Mouse (Mus musculus) thymus, adult 2 months (tissue): Measurements from ENCODE around the gene D930007J09Rik. TPM values are rescaled to one million over a fixed set of nuclear protein-coding genes. Genes with fewer than 3 reads are reported as not detected.
A peak's percentile ranks its signal among the peaks of the same experiment; 100 is the strongest.

ENCODE experiments used
- DNase-seq: peaks from one replicate; pipeline ENCODE4 v3.0.0; 2021
- H3K27ac ChIP-seq: fragments of 200-500 bp; 2 replicates; pipeline ENCODE4 v1.5.1; 2012; ENCODE audit warnings: low read length, control low read depth; ENCODE audit not compliant: control insufficient read depth, insufficient read depth
- H3K27me3 ChIP-seq: fragments of 200-500 bp; 2 replicates; pipeline ENCODE4 v1.6.1; 2012; ENCODE audit warnings: mild to moderate bottlenecking, low read length, moderate library complexity, mixed read lengths; ENCODE audit not compliant: control insufficient read depth, insufficient read depth
- H3K36me3 ChIP-seq: fragments of 200-500 bp; 2 replicates; pipeline ENCODE4 v1.6.1; 2012; ENCODE audit warnings: mild to moderate bottlenecking, low read length, moderate library complexity; ENCODE audit not compliant: control insufficient read depth, insufficient read depth
- H3K4me1 ChIP-seq: fragments of 200-500 bp; replicated peaks from 2 replicates; pipeline ENCODE4 v1.6.1; 2012; ENCODE audit warnings: low read length; ENCODE audit not compliant: control insufficient read depth, insufficient read depth
- H3K4me3 ChIP-seq: fragments of 200-500 bp; 2 replicates; pipeline ENCODE4 v1.5.1; 2012; ENCODE audit warnings: mild to moderate bottlenecking, low read length, control low read depth, moderate library complexity; ENCODE audit not compliant: control insufficient read depth, insufficient read depth
- CTCF ChIP-seq: fragments of 200-500 bp; IDR thresholded peaks from 2 replicates; pipeline ENCODE4 v1.5.1; 2012; ENCODE audit warnings: mild to moderate bottlenecking, control low read depth, low read length, moderate library complexity, borderline replicate concordance; ENCODE audit not compliant: control insufficient read depth, poor library complexity, insufficient read depth; ENCODE audit errors: extremely low read depth
- POLR2A ChIP-seq: fragments of 200-500 bp; IDR thresholded peaks from 2 replicates; pipeline ENCODE4 v1.6.1; 2012; ENCODE audit warnings: mild to moderate bottlenecking, low read length, control low read depth, moderate library complexity; ENCODE audit not compliant: control insufficient read depth, poor library complexity, insufficient read depth; ENCODE audit errors: extremely low read depth
- WGBS: fragments of 180-500 bp; shearing (Covaris S2); methylation state at CpG from one replicate; pipeline ENCODE4 v1.1.7; 2018; 5-methylcytosine and 5-hydroxymethylcytosine counted together
- polyA plus RNA-seq: library from polyadenylated mRNA; depleted of rRNA; stranded (reverse); fragments of >200 nt; gene quantifications from 2 replicates; pipeline ENCODE4 v1.2.3, GENCODE M21; 2012; rRNA removed

Gene D930007J09Rik
- not detected in 2 replicates for polyA plus RNA-seq

DNA sequence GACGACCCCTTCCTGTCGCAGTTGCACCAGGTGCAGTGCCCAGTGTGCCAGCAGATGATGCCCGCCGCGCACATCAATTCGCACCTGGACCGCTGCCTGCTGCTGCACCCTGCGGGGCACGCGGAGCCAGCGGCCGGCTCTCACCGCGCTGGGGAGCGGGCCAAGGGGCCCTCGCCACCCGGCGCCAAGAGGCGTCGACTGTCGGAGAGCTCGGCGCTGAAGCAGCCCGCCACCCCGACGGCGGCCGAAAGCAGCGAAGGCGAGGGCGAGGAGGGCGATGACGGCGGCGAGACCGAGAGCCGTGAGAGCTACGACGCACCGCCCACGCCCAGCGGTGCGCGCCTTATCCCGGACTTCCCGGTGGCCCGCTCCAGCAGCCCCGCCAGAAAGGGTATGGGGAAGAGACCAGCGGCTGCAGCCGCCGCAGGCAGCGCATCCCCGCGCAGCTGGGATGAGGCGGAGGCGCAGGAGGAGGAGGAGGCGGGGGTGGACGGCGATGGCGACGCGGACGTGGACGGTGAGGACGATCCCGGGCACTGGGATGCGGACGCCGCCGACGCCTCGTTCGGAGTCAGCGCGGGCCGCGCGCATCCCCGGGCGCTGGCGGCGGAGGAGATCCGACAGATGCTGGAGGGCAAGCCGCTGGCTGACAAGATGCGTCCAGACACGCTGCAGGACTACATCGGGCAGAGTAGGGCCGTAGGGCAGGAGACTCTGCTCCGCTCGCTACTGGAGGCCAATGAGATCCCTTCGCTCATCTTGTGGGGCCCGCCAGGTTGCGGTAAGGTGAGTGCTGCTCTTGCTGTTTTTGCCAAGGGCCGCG lies at the start of gene D930007J09Rik:
TSS of gene D930007J09Rik (minus strand) at position 591 of the 823 bp plus-strand sequence.
- under 1% methylated on average over 95 of the region's 95 CpGs for WGBS
- Histone ChIP-seq H3K27me3 (no peaks in the 10 kb centered on the region), H3K27ac (no peak within 1 kb of the TSS), H3K36me3 (peaks cover 11% of the 10 kb centered on the region), H3K4me1 (peaks cover 7% of the 10 kb centered on the region), H3K4me3 (peak within 1 kb of the TSS; percentile 66)
- TF ChIP-seq POLR2A (no peak), CTCF (no peak)
- DNase-seq, result no peak

DNA sequence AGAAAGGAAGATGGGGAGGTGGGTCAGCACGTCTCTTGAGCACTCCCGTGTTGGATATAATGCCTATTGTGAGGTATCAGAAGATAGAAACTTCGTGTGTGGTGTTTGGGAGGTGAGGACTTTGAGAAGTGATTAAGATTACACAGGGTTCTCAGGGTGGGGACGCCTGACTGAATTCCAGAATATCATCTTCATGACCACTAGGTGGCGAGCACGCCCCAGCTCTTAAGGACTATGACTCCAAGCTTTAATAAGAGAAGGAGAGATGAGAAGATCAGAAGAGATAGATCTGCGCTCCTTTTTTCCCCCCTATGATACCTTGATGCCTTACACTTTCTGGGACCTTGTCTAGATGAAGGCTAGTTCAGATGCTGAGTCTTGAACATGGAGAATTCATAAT lies 49.3 kb upstream of the D930007J09Rik start:
- TF ChIP-seq POLR2A, result no peak
- no peak for TF ChIP-seq CTCF
- Histone ChIP-seq H3K4me1 (peaks cover 6% of the 10 kb centered on the region; the same call in 1 of the 2 replicates), H3K36me3 (no peaks in the 10 kb centered on the region), H3K27me3 (no peaks in the 10 kb centered on the region), H3K4me3 (no peak overlapping the region), H3K27ac (no peak overlapping the region)
- peak; percentile 38 for DNase-seq
- 8% methylated on average over 7 of the region's 7 CpGs for whole genome bisulfite sequencing

DNA sequence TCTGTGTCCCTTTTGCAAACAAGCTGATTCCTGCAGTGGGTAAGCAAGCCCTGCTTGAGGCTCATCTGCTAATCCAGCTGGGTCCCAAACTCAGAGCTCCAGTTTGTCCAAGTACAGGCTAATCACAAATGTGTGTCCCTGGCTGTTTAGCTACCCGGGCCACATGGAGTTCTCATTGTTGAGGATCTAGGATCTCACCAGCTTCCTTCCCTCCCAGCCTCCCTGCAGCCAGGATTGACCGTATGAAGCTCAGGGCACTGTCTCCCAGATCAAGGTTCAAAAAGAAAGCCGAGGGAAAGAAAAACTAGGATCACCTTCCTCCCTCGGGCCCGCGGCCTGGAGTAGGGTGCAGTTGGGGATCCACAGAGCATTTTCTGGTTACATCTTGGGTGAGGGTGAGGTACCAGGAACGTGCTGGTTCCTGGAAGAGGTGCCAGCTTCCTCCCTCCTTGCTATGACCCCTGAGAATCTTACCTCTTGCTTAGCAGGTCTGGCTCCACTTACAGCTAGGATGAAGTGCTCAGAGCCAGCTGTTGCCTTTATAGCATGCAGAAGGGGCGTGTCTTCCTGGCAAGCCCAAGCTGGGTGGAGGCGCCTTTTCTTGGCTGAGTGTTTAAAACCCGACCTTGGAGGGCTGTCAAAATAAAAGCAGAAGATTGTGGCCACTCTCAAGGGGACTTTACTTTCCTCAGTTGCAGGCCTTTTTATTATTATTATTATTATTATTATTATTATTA lies 48.2 kb upstream of the D930007J09Rik start, which contains the start of gene Serpinb1a:
TSS of gene Serpinb1a (minus strand) at position 518 of the 737 bp plus-strand sequence.
- Histone ChIP-seq H3K27me3 (no peaks in the 10 kb centered on the region), H3K36me3 (no peaks in the 10 kb centered on the region), H3K27ac (no peak within 1 kb of the TSS), H3K4me3 (no peak within 1 kb of the TSS), H3K4me1 (peaks cover 6% of the 10 kb centered on the region; the same call in 1 of the 2 replicates)
- TF ChIP-seq CTCF (no peak), POLR2A (no peak)
- 15% methylated on average over 10 of the region's 10 CpGs for WGBS
- no peak for DNase-seq

DNA sequence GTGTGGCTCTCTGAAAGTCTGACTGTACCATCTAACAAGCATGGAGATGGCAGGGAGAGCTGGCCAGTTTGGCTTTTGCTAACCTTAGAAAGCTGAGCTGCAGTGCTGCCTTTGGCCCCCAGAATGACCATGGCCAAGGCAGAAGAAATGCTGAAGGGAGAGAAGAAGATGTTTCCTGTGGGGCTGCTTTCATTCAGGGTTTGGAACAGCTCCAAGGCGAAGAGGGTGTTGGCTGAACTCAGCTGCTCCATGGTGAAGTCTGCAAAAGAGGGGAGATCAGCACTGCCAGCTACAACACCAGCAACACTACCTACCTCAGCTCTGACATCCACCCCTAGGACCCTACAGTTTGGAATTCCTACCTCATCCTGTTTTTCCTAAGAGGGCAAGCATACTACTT lies 47.5 kb upstream of the D930007J09Rik start:
- no peak for DNase-seq
- 26% methylated on average over 1 of the region's 1 CpGs for WGBS

DNA sequence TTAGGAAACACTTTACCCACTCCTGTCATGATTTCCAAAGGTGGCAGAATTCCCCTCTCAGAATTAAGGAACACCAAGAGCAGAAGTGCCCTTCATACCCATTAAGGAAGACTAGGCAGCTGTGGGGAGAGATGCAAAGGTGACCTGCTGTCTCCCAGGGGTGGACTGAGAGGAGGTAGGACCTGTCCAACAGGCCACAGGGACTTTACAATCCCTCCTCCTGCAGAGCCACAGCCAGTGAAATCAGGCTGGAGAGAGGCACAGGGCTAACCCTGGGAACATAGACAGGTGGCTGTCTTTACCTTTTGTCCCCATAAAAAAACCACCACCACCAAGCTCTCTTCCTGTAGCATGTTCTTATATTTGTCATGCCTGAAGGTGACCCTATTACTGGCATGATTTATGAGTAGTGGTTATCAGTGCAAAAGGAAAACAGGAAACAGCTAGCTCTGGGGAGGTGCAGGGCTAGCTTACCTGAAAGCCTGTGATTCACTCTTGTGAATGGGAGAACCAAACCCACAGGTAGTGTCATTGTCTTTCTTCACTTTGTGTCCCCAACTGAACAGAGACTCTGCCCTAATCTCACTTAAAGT lies 47.0 kb upstream of the D930007J09Rik start:
- no peaks in the 10 kb centered on the region for H3K36me3 ChIP-seq
- peaks cover 6% of the 10 kb centered on the region; the same call in 1 of the 2 replicates for H3K4me1 ChIP-seq
- H3K27ac ChIP-seq, result no peak overlapping the region
- no peak for DNase-seq
- H3K27me3 ChIP-seq, result no peaks in the 10 kb centered on the region
- TF ChIP-seq CTCF, result no peak
- TF ChIP-seq POLR2A, result no peak
- no peak overlapping the region for H3K4me3 ChIP-seq

More for the DNA sequence above, 47.5 kb upstream of the D930007J09Rik start:
- peaks cover 6% of the 10 kb centered on the region; the same call in 1 of the 2 replicates for H3K4me1 ChIP-seq
- no peak overlapping the region for H3K4me3 ChIP-seq
- TF ChIP-seq CTCF, result no peak
- TF ChIP-seq POLR2A, result no peak
- H3K27ac ChIP-seq, result no peak overlapping the region
- H3K36me3 ChIP-seq, result no peaks in the 10 kb centered on the region
- no peaks in the 10 kb centered on the region for H3K27me3 ChIP-seq

DNA sequence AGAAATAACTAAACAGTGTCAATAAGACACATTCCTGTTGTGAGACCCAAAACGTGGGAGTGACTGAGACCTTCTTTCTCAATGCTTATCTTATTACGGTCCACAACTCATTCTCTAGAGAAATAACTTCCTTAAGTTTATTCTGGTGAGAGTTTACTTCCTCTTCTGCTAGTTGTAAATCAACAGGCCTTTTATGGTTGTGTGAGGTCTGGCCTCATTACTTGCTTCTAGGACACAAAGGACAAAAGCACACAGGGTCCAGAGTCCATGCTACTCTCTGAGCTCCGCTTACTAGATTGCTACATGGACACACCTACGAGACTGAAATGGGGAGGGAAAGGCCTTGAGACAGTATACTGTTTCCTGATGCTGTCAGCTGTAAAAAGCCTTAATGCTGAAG lies 46.4 kb upstream of the D930007J09Rik start:
- DNase-seq, result no peak
- H3K36me3 ChIP-seq, result no peaks in the 10 kb centered on the region
- TF ChIP-seq CTCF (no peak), POLR2A (no peak)

More for the DNA sequence above, 46.4 kb upstream of the D930007J09Rik start:
- Histone ChIP-seq H3K27me3 (no peaks in the 10 kb centered on the region), H3K27ac (no peak overlapping the region), H3K4me1 (peaks cover 6% of the 10 kb centered on the region; the same call in 1 of the 2 replicates), H3K4me3 (no peak overlapping the region)
- WGBS, result 28% methylated on average over 4 of the region's 4 CpGs
